Mouse (Mus musculus) kidney, adult 18-20 months (tissue): Measurements from ENCODE around the gene Pde11a.

Experiments
- DNase-seq: peaks from one replicate; pipeline ENCODE4 v3.0.0; 2021

Gene Pde11a

DNA sequence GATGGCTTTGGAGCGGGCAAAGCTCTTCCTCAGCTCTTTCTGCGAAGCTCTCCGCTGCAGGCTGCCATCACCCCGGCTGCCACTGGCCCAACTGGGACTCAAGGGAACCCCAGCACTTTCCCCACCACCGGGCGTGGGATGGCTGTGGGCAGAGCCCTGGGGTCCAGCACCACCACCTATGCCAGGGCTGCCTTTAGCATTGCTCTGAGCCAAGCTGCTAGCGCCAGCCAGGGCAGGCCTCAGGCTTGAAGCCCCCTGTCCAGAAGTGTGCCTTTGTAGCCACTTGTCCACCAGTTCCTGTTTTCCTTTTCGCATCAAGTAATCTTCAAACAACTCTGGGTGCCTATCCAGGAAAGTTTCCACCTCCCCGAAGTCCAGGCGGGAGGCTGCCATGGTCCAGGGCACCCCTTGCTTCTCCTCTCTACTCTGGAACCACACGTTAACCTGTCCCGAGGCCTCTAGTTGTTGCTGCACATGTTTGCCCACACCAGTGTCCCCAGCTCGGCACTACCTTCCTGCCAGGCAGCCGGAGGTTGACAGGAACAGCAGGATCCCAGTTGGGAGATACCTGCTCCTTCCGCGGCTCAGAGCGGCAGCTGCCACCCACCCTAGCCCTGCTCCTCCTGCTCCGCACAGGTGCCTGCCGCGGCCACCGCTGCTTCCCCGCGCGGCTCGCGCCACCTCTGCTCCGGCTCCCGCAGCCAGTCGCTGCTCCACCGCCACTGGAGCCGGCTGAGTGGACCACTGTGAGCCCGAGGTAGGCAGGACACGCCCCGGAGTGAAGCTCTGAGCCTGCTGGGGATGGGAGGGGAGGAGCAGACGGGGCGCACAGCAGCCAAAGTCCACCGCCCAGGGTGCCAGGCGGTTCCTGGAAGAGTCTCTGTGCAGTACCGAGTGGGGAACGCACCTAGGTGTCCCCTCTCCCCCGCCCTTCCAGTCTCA, at the start of gene Pde11a:
Gene Pde11a, minus strand, starts transcription at position 560 of the 942 bp plus-strand sequence.
- DNase-seq: peak; percentile 79

DNA sequence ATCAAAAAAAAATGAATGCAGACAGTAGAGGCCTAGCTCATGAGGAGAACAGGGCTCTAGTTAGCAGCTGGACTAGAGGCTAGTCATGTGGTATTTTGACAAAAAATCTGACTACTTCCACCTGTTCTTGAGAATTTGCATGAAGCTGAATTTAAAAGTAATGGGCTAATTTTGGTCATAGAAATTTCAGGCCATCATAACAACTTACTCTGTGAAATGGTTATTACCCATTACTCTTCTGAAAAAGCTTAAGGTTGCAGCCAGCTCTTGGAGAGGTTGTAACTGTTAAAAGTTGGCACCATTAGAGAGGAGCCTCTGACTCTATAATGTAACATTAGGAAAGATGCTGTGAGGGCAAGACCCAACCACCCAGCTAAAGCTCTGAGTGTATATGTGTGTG, 48.0 kb upstream of the Pde11a start:
- no peak for DNase-seq

DNA sequence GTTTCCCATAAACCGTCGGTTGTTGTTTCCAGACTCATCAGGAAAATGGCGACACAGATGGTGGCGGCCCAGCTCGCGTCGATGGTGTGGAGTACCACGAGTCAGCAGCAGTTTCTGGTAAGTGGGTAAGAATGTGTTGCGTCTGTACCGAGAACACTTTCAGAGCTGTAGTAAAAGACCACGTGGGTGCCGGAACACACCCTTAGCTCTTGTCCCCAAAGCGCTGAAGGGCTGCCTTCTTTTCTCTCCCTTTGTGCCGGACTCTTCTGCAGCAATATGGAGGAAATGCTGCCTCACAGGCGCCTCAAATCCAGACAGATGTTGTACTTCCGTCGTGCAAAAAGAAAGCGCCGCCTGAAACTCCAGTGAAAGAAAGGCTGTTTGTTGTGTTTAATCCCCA, 40.1 kb upstream of the Pde11a start:
- DNase-seq: no peak

DNA sequence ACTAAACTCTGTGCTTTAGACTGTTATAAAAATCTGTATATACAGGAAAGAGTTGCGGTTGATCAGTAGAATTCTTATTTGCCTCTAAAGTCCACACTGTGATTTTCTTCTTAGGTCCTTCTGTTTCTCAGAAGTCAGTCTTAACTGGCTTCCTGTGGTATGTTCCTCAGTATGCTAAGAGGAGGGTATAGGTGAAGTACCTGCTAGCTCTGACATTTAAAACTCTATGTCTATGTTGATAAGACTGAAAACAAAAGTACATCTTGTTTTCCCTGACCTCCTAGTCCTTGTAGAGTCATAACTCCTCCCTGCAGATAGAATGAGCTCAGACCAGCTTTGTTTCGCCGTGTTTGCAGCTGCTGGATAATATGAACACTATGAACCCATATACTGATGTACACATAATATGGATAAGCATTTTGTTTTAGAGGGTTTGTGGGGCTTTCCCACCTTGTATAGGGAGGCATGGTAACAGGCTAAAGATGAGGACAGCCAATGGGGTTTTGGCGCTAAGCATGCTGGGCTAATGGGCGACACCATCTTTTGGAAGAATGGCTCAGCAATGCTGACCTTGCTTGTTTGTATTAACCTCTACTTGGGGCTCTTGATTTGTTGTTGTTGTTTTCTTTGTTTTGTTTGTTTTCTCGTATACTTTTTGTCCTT, 36.1 kb upstream of the Pde11a start:
- no peak for DNase-seq

GRCm38 (mm10) chr2:76372244-76372643, 33.7 kb upstream of the Pde11a start:
- DNase-seq: no peak

DNA sequence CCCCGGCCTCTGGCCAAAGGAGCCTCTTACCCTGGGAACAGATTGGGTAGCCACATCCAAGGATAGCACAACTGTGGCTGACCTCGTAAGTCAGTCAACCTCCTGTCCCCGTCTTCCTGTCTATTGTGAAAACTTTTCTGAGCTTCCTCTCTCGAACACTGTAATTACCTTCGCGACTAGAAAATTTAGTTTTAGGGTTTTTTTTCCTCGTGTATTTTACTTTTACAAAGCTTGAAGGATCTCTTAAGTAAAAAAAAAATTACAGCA, 32.0 kb upstream of the Pde11a start:
- no peak for DNase-seq

- DNase-seq: peak; percentile 91
Observed at GRCm38 (mm10) chr2:76369821-76370655, 31.5 kb upstream of the Pde11a start, which contains the start of gene Rbm45. Gene Rbm45 (plus strand): TSS chr2:76369984.

GRCm38 (mm10) chr2:76368861-76369660, 30.5 kb upstream of the Pde11a start:
- DNase-seq: no peak

GRCm38 (mm10) chr2:76367188-76367922, 28.8 kb upstream of the Pde11a start:
- peak; percentile 84 for DNase-seq

- DNase-seq: no peak
Observed at GRCm38 (mm10) chr2:76365811-76366210, 27.2 kb upstream of the Pde11a start.

DNA sequence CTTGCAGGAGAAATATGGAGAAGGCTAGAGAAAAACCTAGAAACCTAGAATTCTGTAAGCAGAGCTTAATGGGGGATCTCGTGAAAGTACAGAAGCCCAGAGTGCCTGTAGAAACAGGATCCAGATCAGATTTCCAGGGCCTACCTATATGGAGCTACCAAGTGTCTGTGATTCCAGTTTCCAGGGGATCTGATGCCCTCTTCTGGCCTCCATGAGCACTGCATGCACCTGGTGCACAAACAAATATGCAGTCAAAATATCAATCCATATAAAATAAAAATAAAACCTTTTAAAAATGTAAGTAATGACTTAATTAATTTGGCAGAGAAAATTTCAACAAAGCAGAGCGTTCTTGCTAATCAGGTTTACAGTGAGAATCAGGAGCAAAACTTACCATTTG, 23.5 kb upstream of the Pde11a start:
- DNase-seq: peak; percentile 31

GRCm38 (mm10) chr2:76360226-76360625, 21.7 kb upstream of the Pde11a start, which contains the start of gene Cyct:
Gene Cyct (minus strand): TSS chr2:76360450.
- DNase-seq: no peak

- no peak for DNase-seq
Observed at GRCm38 (mm10) chr2:76347839-76348238, 9.3 kb upstream of the Pde11a start.

DNA sequence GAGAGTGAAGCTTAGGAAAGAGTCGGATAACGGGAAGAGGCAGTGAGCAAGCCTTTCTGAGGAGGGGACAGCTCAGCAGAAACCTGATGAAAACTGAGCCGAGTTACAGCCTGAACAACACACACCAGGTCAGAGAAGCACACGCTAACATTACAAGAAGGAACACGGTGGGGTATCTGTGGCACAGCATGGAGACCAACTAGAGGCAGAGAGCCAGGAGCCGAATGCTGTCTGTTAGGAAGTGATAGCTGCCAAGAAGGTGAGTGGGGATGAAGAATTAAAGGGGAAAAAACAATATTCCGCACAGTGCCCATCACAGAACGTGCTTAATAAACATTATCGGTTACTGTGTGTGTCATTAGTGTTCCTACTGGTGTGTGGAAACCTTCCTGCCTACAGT, 3.6 kb upstream of the Pde11a start:
- DNase-seq: no peak

GRCm38 (mm10) chr2:76334596-76334995, 4.0 kb downstream of the Pde11a start:
- no peak for DNase-seq

DNA sequence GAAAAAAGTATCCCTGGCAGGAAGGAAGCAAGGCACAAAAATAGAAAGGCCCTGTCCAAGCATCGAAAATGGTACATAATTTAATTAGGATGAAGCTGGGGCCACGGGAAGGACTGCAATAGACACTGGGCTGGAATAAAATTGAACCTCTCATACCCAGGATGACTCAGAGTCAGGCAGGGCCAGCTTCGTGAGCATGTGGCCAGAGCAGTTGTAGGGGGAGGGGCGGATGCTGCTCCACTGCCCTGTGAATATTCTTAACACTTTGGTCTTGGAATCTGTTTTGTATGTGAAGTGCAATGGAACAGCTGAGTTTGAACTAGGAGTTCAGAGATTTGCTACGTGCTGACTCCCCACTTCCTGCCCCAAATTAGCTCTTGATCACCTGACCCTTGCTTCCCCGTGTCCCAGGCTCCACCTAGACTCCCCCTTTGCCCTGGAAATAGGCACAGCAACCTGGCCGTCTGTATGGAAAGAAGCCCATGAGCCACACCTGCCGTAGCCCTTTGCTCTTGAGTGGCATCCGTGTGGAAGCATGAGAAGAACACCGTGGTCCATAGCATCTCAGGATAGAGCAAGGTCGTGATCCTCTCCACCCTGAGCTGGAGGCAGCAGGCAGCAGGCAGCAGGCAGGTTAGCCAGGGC, 6.3 kb downstream of the Pde11a start:
- no peak for DNase-seq

DNA sequence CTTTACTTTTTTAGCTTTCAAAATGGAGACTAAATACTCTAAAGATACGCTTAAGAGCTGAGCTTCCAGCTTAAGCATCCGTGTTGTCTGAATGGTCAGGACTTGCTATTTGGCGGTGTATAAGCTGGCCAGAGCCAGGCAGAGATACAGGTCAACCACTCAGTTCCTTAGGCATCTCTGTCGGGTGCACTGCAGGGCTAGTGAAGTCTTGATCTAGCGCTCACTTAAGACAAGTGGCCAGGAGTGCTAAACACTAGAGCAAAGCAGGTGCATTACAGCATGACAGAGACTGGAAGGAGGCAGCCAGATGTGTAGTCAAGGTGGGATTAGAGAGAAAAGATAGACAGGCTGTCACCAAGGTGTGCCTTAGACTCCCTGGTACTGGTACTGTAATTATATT, 8.5 kb downstream of the Pde11a start:
- no peak for DNase-seq

GRCm38 (mm10) chr2:76326161-76326560, 12.4 kb downstream of the Pde11a start:
- DNase-seq: no peak

GRCm38 (mm10) chr2:76324463-76324862, 14.1 kb downstream of the Pde11a start:
- DNase-seq: no peak

DNA sequence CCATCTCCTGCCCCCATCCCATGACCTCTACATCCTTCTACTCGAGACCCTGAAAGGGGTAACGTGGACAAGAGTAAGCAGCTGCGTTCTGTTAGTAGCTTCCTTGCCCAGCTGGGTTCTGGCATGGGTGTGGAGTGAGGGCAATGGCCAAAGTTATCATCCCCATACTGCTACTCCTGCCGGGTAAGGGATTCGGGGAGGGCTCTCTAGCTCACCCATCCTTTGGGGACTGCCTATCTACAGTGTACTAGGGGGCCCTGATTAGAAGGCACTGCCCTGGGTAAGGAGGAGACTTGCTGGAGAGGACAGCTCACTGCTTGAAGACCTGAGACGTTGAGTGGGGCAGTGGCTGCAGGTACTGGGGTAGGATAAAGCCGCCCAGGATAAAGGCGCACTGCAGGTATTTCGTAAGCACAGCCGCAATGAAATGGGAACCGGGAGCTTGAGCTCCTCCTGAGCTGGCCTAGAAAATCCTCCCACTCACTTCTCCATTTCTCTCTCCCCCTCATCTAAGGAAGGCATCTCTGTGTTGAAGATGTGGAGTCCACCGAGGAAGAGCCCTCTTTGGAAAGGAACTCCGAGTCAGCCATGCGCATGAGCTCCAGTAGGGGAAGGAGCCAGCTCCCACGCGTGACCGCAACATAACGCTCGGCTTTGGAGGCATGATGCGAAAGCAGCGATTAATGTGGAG, 15.2 kb downstream of the Pde11a start:
- no peak for DNase-seq

GRCm38 (mm10) chr2:76320336-76320735, 18.2 kb downstream of the Pde11a start:
- no peak for DNase-seq
